Mouse (Mus musculus): ENCODE results near the gene Mfge8.
A peak's percentile ranks its signal among the peaks of the same experiment; 100 is the strongest.

The Mfge8 gene

DNA sequence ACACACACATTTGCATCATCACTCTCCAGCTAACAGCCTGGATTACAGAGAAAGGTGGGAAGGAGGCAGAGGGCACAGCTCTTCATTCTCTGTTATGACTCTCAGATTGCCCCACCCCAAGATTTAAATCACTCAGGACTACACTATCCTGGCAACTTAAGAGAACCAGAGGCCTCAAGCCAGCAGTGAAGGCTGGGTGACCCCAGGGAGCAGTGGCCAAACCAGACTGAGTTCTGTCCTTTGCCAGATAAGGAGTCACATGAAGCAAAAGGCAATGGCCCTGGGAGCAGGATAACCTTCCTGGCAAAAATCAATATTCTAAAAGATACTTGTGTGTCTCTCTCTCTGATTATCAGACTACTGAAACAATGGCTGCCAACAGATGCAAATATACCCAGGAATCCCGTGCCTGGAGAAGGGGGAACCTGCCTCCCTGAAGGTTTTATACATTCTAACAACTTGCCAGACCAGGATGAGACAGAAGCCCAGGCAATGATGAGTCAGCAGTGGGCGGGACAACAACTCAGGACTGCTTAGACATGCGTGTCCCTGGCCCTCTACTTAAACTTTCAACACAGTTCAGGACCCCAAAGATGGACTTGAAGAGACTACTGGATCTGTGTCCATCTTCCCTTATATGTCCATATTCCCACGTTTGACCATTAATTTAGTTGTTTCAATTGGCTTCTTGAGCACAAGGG lies 8.8 kb downstream of the Mfge8 start:
- Histone ChIP-seq H3K9me3 (ENCODE audit: low read length) (no peaks in the 10 kb centered on the region), H3K36me3 (ENCODE audit: insufficient read depth, low read length) (peaks cover 89% of the 10 kb centered on the region), H3K4me1 (replicated peaks; ENCODE audit: low read depth, low read length) (peaks cover 79% of the 10 kb centered on the region), H3K27me3 (ENCODE audit: insufficient read depth, low read length) (peaks cover 9% of the 10 kb centered on the region; the same call in 1 of the 2 replicates), H3K4me3 (replicated peaks; ENCODE audit: low read length) (peak overlapping the region; percentile 21)
- TF ChIP-seq CTCF (conservative IDR thresholded peaks at IDR 0.05; ENCODE audit: low read length) (no peak), POU5F1 (IDR thresholded peaks at IDR 0.05; ENCODE audit: borderline replicate concordance, low read length) (no peak), NANOG (IDR thresholded peaks at IDR 0.05; ENCODE audit: borderline replicate concordance, low read length) (no peak)

DNA sequence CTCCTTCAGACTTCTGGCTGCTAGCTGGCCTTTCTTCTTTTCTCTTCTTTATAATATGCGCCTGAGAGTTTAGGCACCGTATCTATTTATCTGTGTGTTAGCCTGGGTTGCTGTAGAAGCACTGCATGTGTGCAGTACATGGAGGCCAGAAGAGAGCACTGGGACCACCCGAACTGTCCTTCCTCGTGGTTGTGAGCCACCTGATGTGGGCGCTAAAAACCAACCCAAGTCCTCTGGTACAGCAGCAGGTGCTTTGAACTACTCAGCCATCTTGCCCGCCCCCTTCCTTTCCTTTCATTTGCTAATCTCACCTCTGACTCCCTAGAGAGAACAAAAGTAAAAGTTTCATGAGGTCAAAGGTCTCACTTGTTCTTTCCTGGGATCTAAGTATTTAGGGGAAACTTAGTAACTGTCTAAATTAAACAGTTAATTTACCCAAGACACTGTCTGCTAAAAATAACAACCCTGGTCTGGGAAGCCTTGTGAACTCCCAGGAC lies 9.5 kb downstream of the Mfge8 start:
- H3K27me3 ChIP-seq (ENCODE audit: insufficient read depth, low read length) = peaks cover 9% of the 10 kb centered on the region; the same call in 1 of the 2 replicates
- H3K4me1 ChIP-seq (replicated peaks; ENCODE audit: low read depth, low read length) = peaks cover 74% of the 10 kb centered on the region
- peaks cover 89% of the 10 kb centered on the region for H3K36me3 ChIP-seq (ENCODE audit: insufficient read depth, low read length)
- H3K9me3 ChIP-seq (ENCODE audit: low read length) = no peaks in the 10 kb centered on the region
- H3K4me3 ChIP-seq (replicated peaks; ENCODE audit: low read length) = no peak overlapping the region
- no peak for TF ChIP-seq CTCF (conservative IDR thresholded peaks at IDR 0.05; ENCODE audit: low read length)
- peak; percentile 26; the same call in 1 of the 2 replicates for TF ChIP-seq NANOG (IDR thresholded peaks at IDR 0.05; ENCODE audit: borderline replicate concordance, low read length)

DNA sequence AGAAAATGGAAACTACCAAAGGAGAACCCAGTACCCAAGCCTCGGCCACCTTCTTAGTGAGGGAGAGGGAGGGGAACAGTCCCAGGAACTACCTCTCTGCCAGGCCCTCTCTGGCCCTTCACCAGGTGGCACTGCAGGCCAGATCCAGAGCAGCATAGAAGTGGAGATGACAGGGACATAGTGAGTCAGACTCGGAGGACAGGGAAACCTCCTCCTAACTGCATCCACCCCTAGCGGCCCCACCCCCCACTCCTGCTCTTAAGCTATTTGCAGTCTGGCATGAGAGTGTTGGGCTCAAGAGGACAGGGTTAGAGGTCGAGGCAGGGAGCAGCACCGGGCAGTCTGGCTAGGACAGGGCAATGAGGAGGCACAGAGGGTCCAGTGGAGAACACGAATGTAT lies 15.5 kb downstream of the Mfge8 start:
- H3K9me3 ChIP-seq (ENCODE audit: low read length) = no peaks in the 10 kb centered on the region
- TF ChIP-seq NANOG (IDR thresholded peaks at IDR 0.05; ENCODE audit: borderline replicate concordance, low read length) = no peak
- TF ChIP-seq POU5F1 (IDR thresholded peaks at IDR 0.05; ENCODE audit: borderline replicate concordance, low read length) = no peak
- no peak for TF ChIP-seq CTCF (conservative IDR thresholded peaks at IDR 0.05; ENCODE audit: low read length)
- H3K27me3 ChIP-seq (ENCODE audit: insufficient read depth, low read length) = peaks cover 26% of the 10 kb centered on the region; the same call in 1 of the 2 replicates
- H3K36me3 ChIP-seq (ENCODE audit: insufficient read depth, low read length) = peaks cover 64% of the 10 kb centered on the region
- H3K4me1 ChIP-seq (replicated peaks; ENCODE audit: low read depth, low read length) = peaks cover 58% of the 10 kb centered on the region
- no peak overlapping the region for H3K4me3 ChIP-seq (replicated peaks; ENCODE audit: low read length)

- Histone ChIP-seq H3K27me3 (ENCODE audit: insufficient read depth, low read length) (peaks cover 23% of the 10 kb centered on the region; the same call in 1 of the 2 replicates), H3K36me3 (ENCODE audit: insufficient read depth, low read length) (peaks cover 40% of the 10 kb centered on the region), H3K4me3 (replicated peaks; ENCODE audit: low read length) (peak within 1 kb of the TSS; percentile 48), H3K4me1 (replicated peaks; ENCODE audit: low read depth, low read length) (peaks cover 46% of the 10 kb centered on the region), H3K9me3 (ENCODE audit: low read length) (no peaks in the 10 kb centered on the region)
- TF ChIP-seq CTCF (conservative IDR thresholded peaks at IDR 0.05; ENCODE audit: low read length) (no peak), NANOG (IDR thresholded peaks at IDR 0.05; ENCODE audit: borderline replicate concordance, low read length) (no peak), POU5F1 (IDR thresholded peaks at IDR 0.05; ENCODE audit: borderline replicate concordance, low read length) (no peak)
Observed at GRCm38 (mm10) chr7:79130843-79131444, 17.9 kb downstream of the Mfge8 start, which contains the start of gene Hapln3. Gene Hapln3 (minus strand): TSS chr7:79131018.

DNA sequence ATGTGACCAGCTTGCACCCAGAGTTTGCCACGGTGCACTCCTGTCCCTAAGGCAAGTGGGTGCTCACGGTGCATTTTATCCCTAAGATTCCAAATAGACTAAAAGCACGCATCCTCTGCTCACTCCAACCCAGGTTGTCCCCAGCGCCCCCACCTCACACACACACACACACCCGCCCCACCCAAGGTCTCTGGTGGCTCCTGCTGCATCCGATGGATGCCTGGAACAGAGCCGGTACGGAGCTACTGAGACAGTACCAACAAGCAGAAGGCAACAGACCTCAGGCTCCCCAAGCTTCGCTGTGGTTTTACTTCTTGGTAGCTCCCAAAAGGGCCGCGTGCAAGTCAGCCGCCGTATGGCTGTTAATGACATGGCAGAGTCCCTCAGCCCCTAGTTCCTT lies 18.5 kb downstream of the Mfge8 start:
- Histone ChIP-seq H3K27me3 (ENCODE audit: insufficient read depth, low read length) (peaks cover 23% of the 10 kb centered on the region; the same call in 1 of the 2 replicates), H3K4me1 (replicated peaks; ENCODE audit: low read depth, low read length) (peaks cover 46% of the 10 kb centered on the region), H3K4me3 (replicated peaks; ENCODE audit: low read length) (peak overlapping the region; percentile 48), H3K36me3 (ENCODE audit: insufficient read depth, low read length) (peaks cover 34% of the 10 kb centered on the region), H3K9me3 (ENCODE audit: low read length) (no peaks in the 10 kb centered on the region)
- TF ChIP-seq NANOG (IDR thresholded peaks at IDR 0.05; ENCODE audit: borderline replicate concordance, low read length) = no peak
- TF ChIP-seq POU5F1 (IDR thresholded peaks at IDR 0.05; ENCODE audit: borderline replicate concordance, low read length) = no peak
- TF ChIP-seq CTCF (conservative IDR thresholded peaks at IDR 0.05; ENCODE audit: low read length) = no peak

- peaks cover 29% of the 10 kb centered on the region for H3K36me3 ChIP-seq (ENCODE audit: insufficient read depth, low read length)
- H3K4me1 ChIP-seq (replicated peaks; ENCODE audit: low read depth, low read length) = peaks cover 46% of the 10 kb centered on the region
- TF ChIP-seq POU5F1 (IDR thresholded peaks at IDR 0.05; ENCODE audit: borderline replicate concordance, low read length) (no peak), CTCF (conservative IDR thresholded peaks at IDR 0.05; ENCODE audit: low read length) (peak; percentile 27; the same call in 1 of the 2 replicates)
Observed at GRCm38 (mm10) chr7:79129883-79130282, 19.0 kb downstream of the Mfge8 start.

DNA sequence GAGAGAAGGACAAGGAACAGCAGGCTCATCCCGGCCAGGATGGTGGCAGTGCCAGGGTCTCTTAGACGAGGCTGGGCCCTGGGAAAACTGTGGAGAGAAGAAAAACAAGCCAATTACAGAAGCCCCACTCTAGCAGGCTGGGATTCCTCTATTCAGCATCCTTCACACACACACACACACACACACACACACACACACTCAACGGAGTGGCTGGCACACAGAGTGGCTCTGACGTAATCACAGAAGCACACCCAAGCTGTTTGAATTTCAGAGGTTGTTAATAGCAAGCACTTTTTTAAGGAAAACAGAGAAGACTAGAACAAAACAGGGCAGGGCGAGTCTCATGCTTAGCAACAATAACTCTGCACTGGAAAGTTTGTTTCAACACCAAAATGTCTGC lies 25.4 kb downstream of the Mfge8 start:
- H3K36me3 ChIP-seq (ENCODE audit: insufficient read depth, low read length) = no peaks in the 10 kb centered on the region
- H3K9me3 ChIP-seq (ENCODE audit: low read length) = no peaks in the 10 kb centered on the region; the same call in 1 of the 2 replicates
- peaks cover 21% of the 10 kb centered on the region for H3K4me1 ChIP-seq (replicated peaks; ENCODE audit: low read depth, low read length)
- TF ChIP-seq POU5F1 (IDR thresholded peaks at IDR 0.05; ENCODE audit: borderline replicate concordance, low read length) (no peak), NANOG (IDR thresholded peaks at IDR 0.05; ENCODE audit: borderline replicate concordance, low read length) (no peak)
- H3K27me3 ChIP-seq (ENCODE audit: insufficient read depth, low read length) = 0 out of 2 replicates have a peak, but pooled peaks cover 6% of the 10 kb centered on the region
- no peak overlapping the region for H3K4me3 ChIP-seq (replicated peaks; ENCODE audit: low read length)

More at GRCm38 (mm10) chr7:79129883-79130282, 19.0 kb downstream of the Mfge8 start:
- H3K4me3 ChIP-seq (replicated peaks; ENCODE audit: low read length) = 0 out of 2 replicates have a peak overlapping the region, but pooled peaks have one; percentile 48
- no peaks in the 10 kb centered on the region for H3K9me3 ChIP-seq (ENCODE audit: low read length)
- peaks cover 23% of the 10 kb centered on the region; the same call in 1 of the 2 replicates for H3K27me3 ChIP-seq (ENCODE audit: insufficient read depth, low read length)

DNA sequence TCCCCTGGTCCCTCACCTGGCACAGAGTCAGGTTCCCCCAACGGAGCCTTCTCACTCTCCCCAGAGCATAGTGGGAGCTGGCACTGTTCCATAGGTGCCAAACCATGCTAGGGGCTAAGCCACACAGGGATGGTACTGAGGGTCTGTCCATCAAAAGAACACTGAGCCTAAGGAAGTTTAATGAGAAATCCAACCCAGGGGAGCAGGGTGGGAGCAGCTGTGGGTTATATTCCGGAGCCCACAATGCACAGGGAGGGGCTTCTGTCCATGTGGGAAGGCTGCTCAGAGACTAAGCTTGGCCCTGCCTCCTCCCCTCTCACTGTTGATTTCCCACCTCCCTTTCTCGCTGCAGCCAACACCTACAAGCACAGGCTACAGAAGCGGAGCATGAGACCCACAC lies 35.0 kb downstream of the Mfge8 start:
- Histone ChIP-seq H3K4me1 (replicated peaks; ENCODE audit: low read depth, low read length) (0 out of 2 replicates have a peak, but pooled peaks cover 8% of the 10 kb centered on the region), H3K36me3 (ENCODE audit: insufficient read depth, low read length) (no peaks in the 10 kb centered on the region), H3K9me3 (ENCODE audit: low read length) (peaks cover 13% of the 10 kb centered on the region), H3K27me3 (ENCODE audit: insufficient read depth, low read length) (peaks cover 38% of the 10 kb centered on the region), H3K4me3 (replicated peaks; ENCODE audit: low read length) (no peak overlapping the region)
- TF ChIP-seq POU5F1 (IDR thresholded peaks at IDR 0.05; ENCODE audit: borderline replicate concordance, low read length) (no peak), CTCF (conservative IDR thresholded peaks at IDR 0.05; ENCODE audit: low read length) (no peak), NANOG (IDR thresholded peaks at IDR 0.05; ENCODE audit: borderline replicate concordance, low read length) (no peak)
